Mouse (Mus musculus): Measurements from ENCODE around the gene Tsku. TPM values are rescaled to one million over a fixed set of nuclear protein-coding genes. Genes with fewer than 3 reads are reported as not detected.
A peak's percentile ranks its signal among the peaks of the same experiment; 100 is the strongest.

Tsku gene
- polyA plus RNA-seq, 1 experiment from 2014 or later, result 29.9 TPM

DNA sequence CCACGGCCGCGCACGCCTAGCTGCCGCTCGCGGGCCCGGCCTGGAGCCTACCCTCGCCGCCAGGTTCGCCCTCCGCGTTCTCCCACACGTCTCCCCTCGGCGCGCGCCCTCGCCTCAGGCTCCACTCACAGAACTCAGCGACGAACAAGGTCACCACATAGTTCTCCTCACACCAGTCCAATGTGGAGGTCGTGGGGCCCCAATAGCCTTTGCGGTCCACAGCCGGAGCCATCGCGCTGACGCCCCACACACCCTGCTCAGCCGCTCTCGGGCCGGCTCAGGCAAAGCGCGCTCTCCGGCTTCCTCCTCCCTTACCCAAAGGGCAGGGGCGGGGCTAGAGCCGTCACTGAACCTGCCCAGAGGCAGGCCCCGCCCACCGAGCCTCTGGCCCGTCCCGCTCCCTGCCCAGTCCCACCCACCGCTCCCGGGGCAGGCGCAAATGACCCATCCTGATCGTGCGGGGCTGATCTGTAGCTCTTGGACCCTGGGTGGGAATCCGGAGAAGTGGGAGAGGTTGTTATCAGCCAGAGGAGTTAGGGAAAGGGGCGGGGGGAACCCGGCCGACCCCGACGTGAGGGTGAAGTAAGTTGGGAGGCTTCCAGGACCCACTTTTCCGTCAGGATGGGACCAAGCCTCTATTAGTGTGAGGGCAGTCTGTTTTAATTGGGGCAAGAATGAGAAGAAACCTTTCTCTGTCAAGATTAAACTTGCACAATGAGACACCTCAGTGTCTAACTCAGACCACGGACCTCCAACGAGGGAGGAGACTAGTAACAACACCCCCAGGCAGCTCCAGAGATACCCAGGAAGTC lies 51.7 kb downstream of the Tsku start:
- Histone ChIP-seq H3K9me3 (ENCODE audit: control insufficient read depth, low read length) (no peaks in the 10 kb centered on the region), H3K9ac (ENCODE audit: low read length) (peak overlapping the region; percentile 81), H3K4me1 (replicated peaks; ENCODE audit: control insufficient read depth, insufficient read depth) (no peaks in the 10 kb centered on the region), H3K36me3 (ENCODE audit: control insufficient read depth, insufficient read depth, low read length) (no peaks in the 10 kb centered on the region), H3K27ac (replicated peaks) (peak overlapping the region; percentile 73), H3K27me3 (ENCODE audit: control insufficient read depth, insufficient read depth, low read length) (no peaks in the 10 kb centered on the region), H3K4me3 (ENCODE audit: low read depth, low read length) (peak overlapping the region; percentile 84), H3K4me2 (replicated peaks; ENCODE audit: low read depth) (peak overlapping the region; percentile 92)
- TF ChIP-seq CTCF (IDR thresholded peaks at IDR 0.05; ENCODE audit: low read depth) (peak; percentile 27; the same call in 1 of the 2 replicates), EP300 (optimal IDR thresholded peaks at IDR 0.05) (no peak)
- DNase-seq (ENCODE audit: low spot score) (peak; percentile 98), ATAC-seq (ENCODE audit: low FRiP score, low TSS enrichment) (peak; percentile 99)
- WGBS, result under 1% methylated on average over 45 of the region's 53 CpGs

GRCm38 (mm10) chr7:98308607-98309218 lies 52.4 kb downstream of the Tsku start:
- DNase-seq (ENCODE audit: low spot score) (peak; percentile 28), ATAC-seq (ENCODE audit: low FRiP score, low TSS enrichment) (peak; percentile 70; the same call in 1 of the 2 replicates)
- Histone ChIP-seq H3K36me3 (ENCODE audit: control insufficient read depth, insufficient read depth, low read length) (no peaks in the 10 kb centered on the region), H3K27me3 (ENCODE audit: control insufficient read depth, insufficient read depth, low read length) (no peaks in the 10 kb centered on the region), H3K4me3 (ENCODE audit: low read depth, low read length) (peak overlapping the region; percentile 84), H3K9ac (ENCODE audit: low read length) (peak overlapping the region; percentile 81), H3K4me2 (replicated peaks; ENCODE audit: low read depth) (peak overlapping the region; percentile 92), H3K27ac (replicated peaks) (peak overlapping the region; percentile 73), H3K9me3 (ENCODE audit: control insufficient read depth, low read length) (no peaks in the 10 kb centered on the region), H3K4me1 (replicated peaks; ENCODE audit: control insufficient read depth, insufficient read depth) (no peaks in the 10 kb centered on the region)
- TF ChIP-seq EP300 (optimal IDR thresholded peaks at IDR 0.05) (no peak), CTCF (IDR thresholded peaks at IDR 0.05; ENCODE audit: low read depth) (no peak)
- under 1% methylated on average over 27 of the region's 33 CpGs for WGBS

GRCm38 (mm10) chr7:98307921-98308606 lies 53.1 kb downstream of the Tsku start:
- DNase-seq (ENCODE audit: low spot score) (no peak), ATAC-seq (ENCODE audit: low FRiP score, low TSS enrichment) (no peak)
- no peaks in the 10 kb centered on the region for H3K27me3 ChIP-seq (ENCODE audit: control insufficient read depth, insufficient read depth, low read length)
- TF ChIP-seq EP300 (optimal IDR thresholded peaks at IDR 0.05) (no peak), CTCF (IDR thresholded peaks at IDR 0.05; ENCODE audit: low read depth) (no peak)
- WGBS, result 36% methylated on average over 9 of the region's 9 CpGs
- H3K27ac ChIP-seq (replicated peaks), result no peak overlapping the region
- peak overlapping the region; percentile 84 for H3K4me3 ChIP-seq (ENCODE audit: low read depth, low read length)
- H3K36me3 ChIP-seq (ENCODE audit: control insufficient read depth, insufficient read depth, low read length), result no peaks in the 10 kb centered on the region
- H3K9ac ChIP-seq (ENCODE audit: low read length), result peak overlapping the region; percentile 81
- peak overlapping the region; percentile 92 for H3K4me2 ChIP-seq (replicated peaks; ENCODE audit: low read depth)
- H3K9me3 ChIP-seq (ENCODE audit: control insufficient read depth, low read length), result no peaks in the 10 kb centered on the region
- no peaks in the 10 kb centered on the region for H3K4me1 ChIP-seq (replicated peaks; ENCODE audit: control insufficient read depth, insufficient read depth)

GRCm38 (mm10) chr7:98307411-98307810 lies 53.7 kb downstream of the Tsku start:
- no peak for ATAC-seq (ENCODE audit: low FRiP score, low TSS enrichment)
- Histone ChIP-seq H3K4me1 (replicated peaks; ENCODE audit: control insufficient read depth, insufficient read depth) (no peaks in the 10 kb centered on the region), H3K27me3 (ENCODE audit: control insufficient read depth, insufficient read depth, low read length) (no peaks in the 10 kb centered on the region), H3K27ac (replicated peaks) (no peak overlapping the region), H3K9ac (ENCODE audit: low read length) (no peak overlapping the region), H3K4me3 (ENCODE audit: low read depth, low read length) (no peak overlapping the region), H3K36me3 (ENCODE audit: control insufficient read depth, insufficient read depth, low read length) (no peaks in the 10 kb centered on the region), H3K9me3 (ENCODE audit: control insufficient read depth, low read length) (no peaks in the 10 kb centered on the region), H3K4me2 (replicated peaks; ENCODE audit: low read depth) (no peak overlapping the region)
- 88% methylated on average over 2 of the region's 2 CpGs for WGBS
- TF ChIP-seq CTCF (IDR thresholded peaks at IDR 0.05; ENCODE audit: low read depth) (no peak), EP300 (optimal IDR thresholded peaks at IDR 0.05) (no peak)
- no peak for DNase-seq (ENCODE audit: low spot score)

Other genes with a start within 250 kb of the Tsku start
- gene Myo7a, start 241.8 kb downstream of the Tsku start, polyA plus RNA-seq (2015; fragmentation: Nextera tagmentation; extraction: Ambion mirVana), result 2.1 and 2.4 TPM in 2 replicates
- gene Omp, start 215.8 kb downstream of the Tsku start, polyA plus RNA-seq (2015; fragmentation: Nextera tagmentation; extraction: Ambion mirVana), result 0.57 and 0.65 TPM in 2 replicates
- gene Capn5, start 183.1 kb downstream of the Tsku start, polyA plus RNA-seq (2015; fragmentation: Nextera tagmentation; extraction: Ambion mirVana), result 13.2 and 16.6 TPM in 2 replicates
- gene B3gnt6, start 161.8 kb downstream of the Tsku start, polyA plus RNA-seq (2015; fragmentation: Nextera tagmentation; extraction: Ambion mirVana), result 0.23 and 0.25 TPM in 2 replicates
- gene Acer3, start 40.1 kb downstream of the Tsku start, polyA plus RNA-seq (2015; fragmentation: Nextera tagmentation; extraction: Ambion mirVana), result 37.7 and 39.3 TPM in 2 replicates
- 0.02 TPM in 1 of 2 replicates, not detected in the other for gene Gucy2d, start 79.1 kb upstream of the Tsku start, polyA plus RNA-seq (2015; fragmentation: Nextera tagmentation; extraction: Ambion mirVana)
- gene Lrrc32, start 128.0 kb upstream of the Tsku start, polyA plus RNA-seq (2015; fragmentation: Nextera tagmentation; extraction: Ambion mirVana), result 3.6 and 6.0 TPM in 2 replicates